Mouse (Mus musculus) B cell, adult 2 months (primary cell): ENCODE measurements around the gene Tomm6.

Experiments used
- DNase-seq, 2 experiments: peaks; one replicate each; pipeline ENCODE4 v3.0.0; 2022

Gene Tomm6

GRCm38 (mm10) chr17:47688344-47688607 lies at the start of gene Tomm6:
Gene Tomm6, minus strand, starts transcription at chr17:47688386.
- no peak for DNase-seq

- DNase-seq, result peak; percentile 89 to 90
These were observed 49.3 kb upstream of the Tomm6 start for GRCm38 (mm10) chr17:47737271-47738065.

GRCm38 (mm10) chr17:47736856-47737255 lies 48.7 kb upstream of the Tomm6 start, which contains the start of gene Tfeb:
Gene Tfeb, plus strand, starts transcription at chr17:47737030.
- peak; percentile 99 for DNase-seq

- no peak for DNase-seq
These were observed 47.4 kb upstream of the Tomm6 start for GRCm38 (mm10) chr17:47735553-47736100.

GRCm38 (mm10) chr17:47730633-47731575 lies 42.7 kb upstream of the Tomm6 start:
- no peak for DNase-seq

- no peak for DNase-seq
These were observed 38.4 kb upstream of the Tomm6 start, which contains the start of gene Pgc for GRCm38 (mm10) chr17:47726566-47726965. Gene Pgc, plus strand, starts transcription at chr17:47726842.

GRCm38 (mm10) chr17:47721183-47721582 lies 33.0 kb upstream of the Tomm6 start:
- no peak for DNase-seq

- no peak for DNase-seq
These were observed 26.9 kb upstream of the Tomm6 start for GRCm38 (mm10) chr17:47715037-47715436.

- no peak for DNase-seq
These were observed 24.8 kb upstream of the Tomm6 start for GRCm38 (mm10) chr17:47712889-47713571.

GRCm38 (mm10) chr17:47711883-47712282 lies 23.7 kb upstream of the Tomm6 start:
- DNase-seq, result no peak

GRCm38 (mm10) chr17:47710036-47710435 lies 21.9 kb upstream of the Tomm6 start:
- no peak for DNase-seq

- no peak for DNase-seq
These were observed 20.8 kb upstream of the Tomm6 start for GRCm38 (mm10) chr17:47708972-47709371.

- no peak for DNase-seq
These were observed 19.8 kb upstream of the Tomm6 start for GRCm38 (mm10) chr17:47707961-47708360.

- DNase-seq, result no peak
These were observed 18.0 kb upstream of the Tomm6 start for GRCm38 (mm10) chr17:47706196-47706595.

- peak; percentile 19 for DNase-seq
These were observed 16.5 kb upstream of the Tomm6 start for GRCm38 (mm10) chr17:47704692-47705091.

GRCm38 (mm10) chr17:47703556-47703955 lies 15.4 kb upstream of the Tomm6 start:
- DNase-seq, result no peak

- no peak for DNase-seq
These were observed 14.6 kb upstream of the Tomm6 start for GRCm38 (mm10) chr17:47702548-47703345.

GRCm38 (mm10) chr17:47701793-47702192 lies 13.6 kb upstream of the Tomm6 start:
- no peak for DNase-seq

- DNase-seq, result no peak
These were observed 10.9 kb upstream of the Tomm6 start for GRCm38 (mm10) chr17:47699055-47699454.

GRCm38 (mm10) chr17:47698156-47698555 lies 10.0 kb upstream of the Tomm6 start:
- no peak for DNase-seq

GRCm38 (mm10) chr17:47695337-47695710 lies 7.1 kb upstream of the Tomm6 start:
- DNase-seq, result peak in 1 of 2 experiments; percentile 18
